Mouse (Mus musculus) liver, adult 2 months (tissue): ENCODE measurements around the gene Foxd1.

Experiments
- CTCF ChIP-seq: fragments of 200-500 bp; IDR thresholded peaks from 2 replicates; pipeline ENCODE4 v1.5.1; 2011; ENCODE audit warnings: low read depth, low read length, control low read depth
- POLR2A ChIP-seq: fragments of 200-500 bp; IDR thresholded peaks from 2 replicates; pipeline ENCODE4 v1.6.1; 2011; ENCODE audit warnings: low read length, control low read depth; ENCODE audit not compliant: insufficient read depth; ENCODE audit errors: extremely low read depth

- TF ChIP-seq POLR2A (no peak), CTCF (no peak)
Observed at GRCm38 (mm10) chr13:98390771-98391634, 37.0 kb downstream of the Foxd1 start.
